Mouse (Mus musculus) ovary, adult 18-20 months (tissue): ENCODE data around the gene Tinagl1.

Experiments used
- DNase-seq: peaks from one replicate; pipeline ENCODE4 v3.0.0; 2022; ENCODE audit warnings: low spot score, mixed read lengths

The Tinagl1 gene

DNA sequence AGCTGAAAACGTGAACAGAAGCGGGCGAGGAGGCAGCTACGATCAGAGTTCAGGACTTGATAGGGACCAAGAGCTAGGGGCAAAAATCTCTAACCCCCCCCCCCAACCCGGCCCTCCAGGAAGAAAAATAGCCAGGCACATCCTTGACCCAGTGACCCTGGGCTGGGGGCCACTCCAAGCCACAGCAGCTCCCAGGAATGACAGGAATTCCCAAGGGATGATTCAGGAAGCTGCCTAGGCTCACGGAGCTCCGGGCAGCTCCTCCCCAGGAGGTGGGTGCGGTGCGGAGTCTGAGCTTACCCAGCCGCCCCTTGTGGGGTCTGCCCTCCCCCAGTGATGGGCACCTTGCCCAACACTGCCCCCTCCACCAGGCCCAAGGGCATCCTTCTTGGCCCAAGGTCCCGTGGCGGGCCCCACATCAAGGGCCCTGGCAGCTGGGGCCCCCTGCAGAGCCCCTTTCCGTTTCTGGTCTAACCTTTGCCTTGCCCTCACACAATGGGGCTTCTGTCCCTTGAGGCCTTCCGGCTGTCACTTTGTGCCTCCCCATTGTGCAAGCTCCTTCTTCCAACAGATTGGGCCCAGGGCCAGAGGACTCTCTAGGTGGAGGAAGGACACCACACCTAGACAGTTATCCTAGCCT lies at the start of gene Tinagl1:
TSS of gene Tinagl1 (minus strand) at position 51 of the 640 bp plus-strand sequence.
- DNase-seq: no peak

DNA sequence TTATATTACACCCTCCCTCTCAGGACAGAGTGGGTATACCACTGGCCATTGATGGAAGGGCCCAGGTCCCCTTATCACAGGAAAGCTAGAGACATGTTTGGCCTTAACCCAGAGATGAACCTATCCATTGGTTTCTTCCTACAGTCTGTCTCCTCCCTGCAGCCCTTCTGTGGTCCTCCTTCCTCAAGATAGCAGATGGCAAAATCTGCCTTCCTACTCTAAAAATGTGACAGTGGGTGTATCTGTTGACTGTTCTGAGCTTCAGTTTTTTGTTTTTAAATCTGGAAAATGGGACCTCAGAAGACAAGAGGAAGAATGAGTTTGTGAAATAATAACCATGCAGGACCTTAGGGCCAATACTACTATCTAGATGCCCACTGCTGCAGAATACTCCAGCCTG lies 49.1 kb upstream of the Tinagl1 start:
- DNase-seq: no peak

DNA sequence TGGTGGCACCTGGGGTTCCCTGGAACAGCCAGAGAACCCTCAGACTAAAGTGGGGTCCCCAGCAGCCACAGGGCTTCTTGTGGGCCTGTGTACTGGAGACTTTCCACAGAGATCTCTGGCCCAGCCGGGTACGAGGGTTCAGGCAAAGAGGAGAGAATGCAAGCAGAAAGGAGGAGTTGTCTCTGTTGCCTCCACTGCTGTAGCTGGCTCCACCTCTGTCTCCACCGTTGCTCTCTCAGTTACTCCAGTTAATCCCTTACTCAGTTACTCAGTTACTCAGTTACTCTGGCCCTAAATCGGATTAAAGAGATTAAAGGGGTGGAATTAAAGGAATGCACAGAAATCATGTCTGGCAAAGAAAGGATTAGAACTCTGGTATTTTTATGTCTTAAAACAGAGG lies 47.3 kb upstream of the Tinagl1 start, which contains the start of gene Gm853:
TSS of gene Gm853 (minus strand) at position 223 of the 400 bp plus-strand sequence.
- DNase-seq: no peak

DNA sequence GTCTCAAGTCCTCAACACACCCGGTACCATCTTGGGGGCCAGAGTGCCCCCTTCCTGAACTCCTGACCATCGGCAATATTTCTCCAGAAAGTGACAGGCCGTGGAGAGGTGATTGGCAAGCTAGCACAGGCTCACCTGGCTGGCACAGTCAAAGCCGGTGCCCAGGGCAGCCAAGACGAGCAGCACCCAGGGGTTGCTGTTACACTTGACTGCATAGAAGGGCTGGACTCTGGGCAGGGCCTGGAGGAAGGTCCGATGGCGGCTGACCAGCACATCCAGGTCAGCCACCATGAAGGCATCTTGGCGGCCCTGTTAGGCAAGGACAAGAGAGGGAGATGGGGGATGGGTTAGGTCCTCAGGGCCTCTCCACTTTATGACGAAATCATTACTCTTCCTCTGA lies 45.3 kb upstream of the Tinagl1 start:
- no peak for DNase-seq

DNA sequence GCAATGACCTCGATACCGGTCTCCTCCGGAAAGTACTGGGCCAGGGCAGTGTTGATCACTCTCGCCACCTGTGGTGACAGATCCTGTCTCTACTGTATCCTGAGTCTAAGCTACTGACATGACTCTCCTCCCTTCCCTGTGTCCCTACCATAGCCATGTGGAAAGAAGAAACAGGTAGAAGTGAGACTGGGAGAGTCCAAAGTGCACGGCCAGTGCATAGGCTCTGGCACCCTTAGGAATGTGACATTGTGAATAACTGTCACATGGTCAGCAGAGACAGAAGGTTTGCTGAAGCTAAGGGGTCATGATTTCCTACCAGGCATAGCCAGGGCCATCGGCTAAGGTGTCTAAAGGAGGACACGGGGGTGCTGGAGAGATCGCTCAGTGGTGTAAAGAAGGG lies 40.5 kb upstream of the Tinagl1 start:
- DNase-seq: no peak

DNA sequence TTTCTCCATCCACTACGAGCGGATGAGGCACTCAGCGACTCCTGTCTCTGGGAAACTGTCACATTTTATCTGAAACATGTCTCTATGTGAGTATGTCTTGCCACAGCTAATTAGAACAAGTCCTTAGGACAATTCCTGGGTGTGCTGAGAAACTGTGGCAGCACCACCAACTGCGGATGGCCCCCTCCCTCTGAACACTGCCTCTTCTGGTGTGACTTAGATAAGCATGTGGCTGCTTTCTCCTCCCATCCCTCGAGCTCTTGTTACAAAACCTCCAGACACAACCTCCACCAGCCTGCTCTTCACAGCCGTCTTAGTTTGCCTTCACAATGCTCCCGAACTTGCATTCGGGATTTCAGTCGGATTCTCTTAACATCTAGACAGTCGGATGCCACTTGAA lies 38.9 kb upstream of the Tinagl1 start:
- no peak for DNase-seq

DNA sequence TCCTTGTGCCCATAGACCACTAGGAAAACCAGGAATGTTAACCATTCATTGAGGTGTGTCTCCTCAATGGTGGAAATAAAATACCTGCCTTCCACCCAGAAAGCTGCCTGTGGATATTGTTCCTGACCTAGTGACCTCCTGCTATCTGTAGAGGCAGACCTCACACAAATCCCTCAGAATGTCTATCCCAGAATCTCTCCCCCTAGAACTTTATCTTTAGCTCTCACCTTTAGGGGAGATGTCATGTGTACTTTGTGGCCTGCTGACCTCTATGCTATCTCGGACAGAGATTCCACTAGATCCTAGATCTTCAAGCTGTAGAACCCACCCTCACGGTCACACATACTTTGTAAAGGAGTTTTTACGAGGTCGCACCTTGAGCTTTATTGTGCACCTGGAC lies 38.3 kb upstream of the Tinagl1 start:
- DNase-seq: no peak

DNA sequence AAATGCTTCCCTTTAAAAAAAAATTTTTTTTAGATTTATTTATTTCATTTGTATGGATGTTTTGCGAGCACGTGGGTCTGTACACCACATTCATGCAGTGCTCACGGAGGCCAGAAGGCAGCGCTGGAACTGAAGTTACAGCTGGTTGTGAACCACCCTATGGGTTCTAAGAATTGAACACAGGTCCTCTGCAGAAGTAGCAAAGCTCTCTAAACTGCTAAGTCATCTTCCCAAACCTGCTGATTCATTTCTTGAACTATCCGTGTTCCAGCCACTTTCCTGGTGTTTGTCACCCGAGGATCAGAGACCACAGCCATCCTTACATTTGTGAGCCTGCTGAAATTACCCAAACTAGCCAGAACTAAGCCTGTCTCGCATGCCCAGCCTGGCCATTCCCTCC lies 37.5 kb upstream of the Tinagl1 start:
- DNase-seq: no peak

DNA sequence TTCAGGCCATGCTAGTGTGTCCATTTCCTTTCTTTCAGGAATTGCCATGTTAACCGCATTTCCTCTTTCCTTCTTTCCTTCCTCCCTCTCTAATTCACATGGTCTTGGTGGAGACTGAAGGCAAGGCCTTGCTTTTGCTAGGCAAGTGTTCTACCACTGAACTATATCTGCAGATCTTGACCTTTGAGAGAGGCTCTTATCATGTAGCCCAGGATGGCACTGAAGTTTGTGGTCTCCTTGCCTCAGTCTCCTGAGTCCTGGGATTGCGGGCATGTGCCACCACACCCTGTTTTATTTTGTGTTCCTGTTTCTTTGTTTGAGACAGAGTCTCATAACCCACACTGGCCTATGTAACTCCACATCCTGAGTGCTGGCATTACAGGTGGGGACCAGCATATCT lies 36.9 kb upstream of the Tinagl1 start:
- no peak for DNase-seq

DNA sequence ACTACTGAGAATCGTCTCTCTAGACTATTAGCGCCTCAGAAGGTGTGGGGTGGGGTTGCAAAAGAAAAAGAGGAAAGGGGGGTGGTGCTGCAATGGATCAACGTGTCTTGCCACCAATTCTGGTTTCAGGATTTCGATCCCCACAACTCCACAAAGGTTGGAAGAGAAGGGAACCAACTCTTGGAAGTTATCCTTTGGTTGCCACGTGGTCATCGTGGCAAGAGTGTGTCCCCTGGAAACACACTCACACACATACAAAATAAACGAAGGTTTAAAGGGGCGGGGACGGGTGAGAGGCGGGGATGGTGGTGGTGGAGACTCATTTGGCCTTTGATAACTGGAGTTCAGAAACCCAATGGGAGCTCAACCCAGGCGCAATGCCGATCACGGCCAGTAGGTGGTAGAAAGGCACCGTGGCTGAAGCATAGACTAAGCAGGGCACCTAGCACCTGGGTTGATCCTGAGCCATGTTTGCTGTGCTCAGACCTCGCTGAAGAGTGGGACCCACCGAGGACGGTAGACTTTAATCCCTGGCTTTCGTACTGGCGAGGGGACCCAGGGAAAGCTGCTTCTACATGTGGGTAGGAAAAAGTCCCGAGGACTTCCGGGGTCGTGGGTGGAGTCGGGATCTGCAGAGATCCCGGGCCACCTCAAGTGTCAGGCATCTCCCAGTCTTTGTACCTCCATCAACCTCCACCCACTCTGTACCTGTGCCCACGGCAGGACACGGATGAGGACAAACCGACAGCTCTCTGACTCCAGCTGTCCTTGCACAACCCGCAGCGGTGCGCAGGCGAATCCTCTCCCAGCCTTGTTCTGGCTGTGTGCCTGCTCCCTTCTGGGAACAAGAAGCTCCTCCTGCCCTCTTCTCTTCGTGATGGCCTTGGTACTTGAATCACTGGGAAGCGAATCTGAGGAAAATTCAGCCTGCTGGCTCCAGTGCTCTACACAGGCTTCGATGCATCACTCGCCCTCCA lies 24.1 kb upstream of the Tinagl1 start:
- peak; percentile 70 for DNase-seq

DNA sequence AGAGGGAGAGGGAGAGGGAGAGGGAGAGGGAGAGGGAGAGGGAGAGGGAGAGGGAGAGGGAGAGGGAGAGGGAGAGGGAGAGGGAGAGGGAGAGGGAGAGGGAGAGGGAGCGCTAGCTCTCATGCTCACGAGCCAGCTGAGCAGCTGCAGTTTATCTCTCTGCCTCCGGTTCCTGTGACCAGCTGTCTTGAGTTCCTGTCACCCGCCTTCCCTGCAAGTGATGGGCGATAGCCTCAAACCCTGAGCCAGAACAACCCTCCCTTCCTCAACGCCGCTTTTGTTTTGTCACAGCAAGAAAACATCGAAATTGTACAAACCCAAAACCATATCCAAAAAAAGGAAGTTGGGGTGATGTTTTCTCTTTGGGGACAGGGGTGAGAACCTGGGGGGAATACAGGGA lies 21.6 kb upstream of the Tinagl1 start:
- DNase-seq: no peak

DNA sequence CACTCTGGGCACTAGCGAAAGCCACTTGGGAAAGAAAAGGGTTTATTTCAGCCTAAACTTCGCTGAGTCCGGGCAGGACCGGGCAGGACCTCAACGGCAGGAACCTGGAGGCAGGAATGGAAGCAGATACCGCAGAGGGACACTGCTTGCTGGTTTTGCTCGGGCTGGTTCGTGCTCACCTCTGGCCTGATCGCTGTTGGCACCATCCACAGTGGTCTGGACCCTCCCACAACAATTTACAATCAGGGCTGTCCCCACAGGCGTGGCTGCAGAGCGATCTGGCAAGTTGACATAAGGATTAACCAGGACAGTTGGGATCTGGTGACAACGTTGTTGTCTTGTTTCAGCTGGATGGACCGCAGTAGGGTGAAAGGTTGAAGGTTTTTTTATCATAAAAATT lies 21.0 kb upstream of the Tinagl1 start:
- no peak for DNase-seq

DNA sequence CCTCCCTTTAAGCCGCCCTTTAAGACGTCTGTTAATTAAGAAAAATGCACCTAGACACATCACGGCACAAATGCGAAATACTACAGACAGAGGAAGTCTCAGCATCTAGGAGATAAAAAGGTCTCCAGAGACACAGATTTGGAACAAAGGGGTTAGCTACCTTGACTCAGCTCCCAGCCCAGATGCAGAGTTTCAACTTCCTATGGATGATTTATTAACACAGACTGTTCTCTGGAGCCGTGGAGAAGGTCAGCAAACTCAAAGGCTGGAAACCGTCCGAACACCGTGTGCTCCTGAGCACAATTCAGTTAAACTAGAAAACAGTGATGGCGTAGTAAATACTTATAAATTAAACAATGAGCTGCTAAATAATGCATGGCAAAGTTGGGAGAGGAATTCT lies 17.3 kb upstream of the Tinagl1 start:
- no peak for DNase-seq

DNA sequence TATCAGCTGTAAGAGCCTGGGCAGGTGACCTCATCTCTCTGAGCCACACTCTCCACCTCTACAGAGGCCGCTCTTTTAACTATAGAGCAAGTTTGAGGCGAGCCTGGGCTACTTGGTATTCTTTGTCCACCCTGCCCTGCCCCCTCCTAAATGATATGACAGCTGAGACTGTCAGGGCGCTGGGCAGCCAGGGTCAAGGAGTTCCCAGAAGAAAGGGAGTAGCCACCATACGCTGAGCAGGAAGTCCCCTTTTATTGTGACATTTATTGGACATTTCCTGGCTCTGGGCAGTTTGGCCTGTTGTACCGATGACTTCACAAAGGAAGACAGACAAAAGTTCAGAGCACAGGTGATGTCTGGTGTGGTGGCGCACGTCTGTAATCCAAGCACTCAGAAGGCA lies 14.7 kb upstream of the Tinagl1 start:
- DNase-seq: no peak

DNA sequence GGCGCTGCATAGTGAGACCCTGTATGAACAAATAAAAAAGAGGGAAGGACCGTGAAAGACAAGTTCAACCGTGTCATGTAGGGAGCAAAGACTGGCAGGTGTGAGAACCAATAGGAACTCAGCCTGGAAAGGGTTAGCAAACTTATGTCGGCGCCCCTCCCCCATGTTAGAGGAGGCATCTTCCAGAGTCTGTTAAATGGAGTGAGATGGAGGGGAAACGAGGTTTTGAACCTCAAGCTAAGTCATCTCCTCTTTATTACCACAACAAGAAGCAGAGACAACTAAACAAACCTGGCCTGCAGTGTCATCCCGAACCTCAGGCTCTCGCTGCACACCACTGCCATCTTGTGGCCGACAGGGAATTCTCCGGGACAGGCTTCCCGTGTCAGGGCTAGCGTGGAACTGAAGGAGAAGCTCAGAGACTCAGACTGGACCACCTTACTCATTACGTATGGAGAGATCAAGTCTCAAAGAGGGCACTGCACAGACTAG lies 13.9 kb upstream of the Tinagl1 start:
- peak; percentile 62 for DNase-seq

DNA sequence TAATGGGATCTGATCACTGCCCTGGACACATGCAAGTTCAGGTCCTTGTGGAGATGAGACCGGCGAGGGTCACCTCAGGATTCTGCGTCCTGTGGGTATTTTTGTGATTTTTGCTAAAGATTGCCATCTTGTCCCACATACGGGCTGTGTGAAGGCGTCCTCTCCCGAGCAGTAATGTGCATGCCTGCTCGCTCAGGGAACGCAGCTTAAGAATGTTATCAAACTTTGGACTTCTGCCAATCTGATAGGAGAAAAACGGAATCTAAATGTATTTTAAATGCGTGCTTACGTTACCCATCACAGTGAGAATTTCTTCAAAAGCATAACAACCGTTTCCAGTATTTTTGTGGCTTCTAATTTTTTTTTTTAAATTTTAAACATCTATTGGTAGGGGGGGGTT lies 12.0 kb upstream of the Tinagl1 start:
- no peak for DNase-seq

DNA sequence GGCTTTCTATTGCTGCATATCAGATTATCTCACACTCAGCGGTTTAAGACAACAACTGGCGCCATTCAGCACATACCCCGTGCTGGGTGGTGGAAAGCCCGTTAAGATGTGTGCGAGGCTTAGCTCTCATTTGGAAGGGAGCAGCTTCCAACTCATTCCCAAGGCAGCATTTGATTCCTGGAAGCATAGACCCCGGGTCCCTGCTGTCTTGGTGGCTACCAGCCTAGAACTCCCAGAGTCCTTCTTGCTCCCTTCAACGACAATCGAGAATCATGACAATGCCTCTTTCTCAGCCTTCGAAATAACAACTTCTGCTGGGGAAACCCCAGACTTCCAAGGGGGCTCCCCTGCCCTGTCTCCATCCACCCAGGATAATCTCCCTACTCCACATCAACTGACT lies 11.5 kb upstream of the Tinagl1 start:
- no peak for DNase-seq

DNA sequence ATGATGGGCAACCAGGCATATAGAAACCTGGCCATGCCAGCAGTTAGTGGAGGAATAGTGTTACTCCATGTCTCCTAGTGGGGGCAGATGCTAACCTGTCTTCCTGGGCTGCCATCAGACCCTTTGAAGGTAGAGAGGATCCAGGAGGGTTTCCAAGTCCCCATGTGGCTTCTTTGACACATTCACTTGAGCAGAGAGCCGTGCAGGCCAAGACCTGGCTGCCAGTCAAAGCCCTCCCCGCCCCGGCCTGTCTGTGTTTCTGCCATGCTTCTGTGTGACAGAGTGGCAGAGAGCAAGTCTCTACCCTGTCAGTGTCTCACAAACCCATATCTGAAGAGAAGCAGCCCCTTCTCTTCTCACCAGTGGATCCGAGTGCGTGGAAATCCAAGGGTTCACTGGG lies 9.0 kb upstream of the Tinagl1 start:
- DNase-seq: no peak

DNA sequence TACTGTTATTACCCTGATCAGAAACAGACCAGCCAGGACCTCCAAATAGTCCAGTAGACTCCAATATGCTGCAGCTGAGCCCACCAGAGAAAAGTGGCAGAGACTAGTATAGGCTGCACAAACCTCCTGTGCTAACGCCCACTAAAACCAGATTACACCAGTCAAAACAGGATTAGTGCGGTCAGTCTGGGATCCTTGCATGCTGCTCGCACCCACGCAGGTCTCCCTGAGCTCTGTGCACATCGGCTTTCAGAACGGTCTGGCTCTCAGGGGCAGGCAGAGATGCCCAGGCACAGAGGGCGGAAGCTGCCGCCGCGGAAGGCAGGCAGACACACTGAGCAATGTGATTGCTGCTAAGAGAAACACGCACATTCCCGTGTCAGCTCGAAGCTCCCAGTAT lies 8.1 kb upstream of the Tinagl1 start:
- no peak for DNase-seq

DNA sequence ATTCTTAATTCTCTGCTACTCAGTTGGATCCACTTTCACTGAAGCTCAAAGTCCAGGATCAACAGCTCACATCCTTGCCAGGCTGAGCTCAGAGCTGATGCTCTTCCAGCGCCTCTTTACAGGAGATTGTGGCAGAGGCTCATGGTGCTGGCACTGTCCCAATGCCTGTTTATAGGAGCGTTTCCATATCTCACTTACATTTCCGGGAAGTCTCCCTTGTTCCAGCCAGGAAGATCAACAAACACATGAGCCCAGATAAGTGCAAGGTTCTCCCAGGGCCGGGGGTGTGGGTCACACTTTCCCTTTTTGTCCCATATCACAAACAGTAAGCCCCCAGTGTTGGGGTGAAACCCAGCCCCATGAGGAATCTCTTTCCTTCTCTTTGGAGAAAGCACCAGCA lies 7.0 kb upstream of the Tinagl1 start:
- DNase-seq: no peak

DNA sequence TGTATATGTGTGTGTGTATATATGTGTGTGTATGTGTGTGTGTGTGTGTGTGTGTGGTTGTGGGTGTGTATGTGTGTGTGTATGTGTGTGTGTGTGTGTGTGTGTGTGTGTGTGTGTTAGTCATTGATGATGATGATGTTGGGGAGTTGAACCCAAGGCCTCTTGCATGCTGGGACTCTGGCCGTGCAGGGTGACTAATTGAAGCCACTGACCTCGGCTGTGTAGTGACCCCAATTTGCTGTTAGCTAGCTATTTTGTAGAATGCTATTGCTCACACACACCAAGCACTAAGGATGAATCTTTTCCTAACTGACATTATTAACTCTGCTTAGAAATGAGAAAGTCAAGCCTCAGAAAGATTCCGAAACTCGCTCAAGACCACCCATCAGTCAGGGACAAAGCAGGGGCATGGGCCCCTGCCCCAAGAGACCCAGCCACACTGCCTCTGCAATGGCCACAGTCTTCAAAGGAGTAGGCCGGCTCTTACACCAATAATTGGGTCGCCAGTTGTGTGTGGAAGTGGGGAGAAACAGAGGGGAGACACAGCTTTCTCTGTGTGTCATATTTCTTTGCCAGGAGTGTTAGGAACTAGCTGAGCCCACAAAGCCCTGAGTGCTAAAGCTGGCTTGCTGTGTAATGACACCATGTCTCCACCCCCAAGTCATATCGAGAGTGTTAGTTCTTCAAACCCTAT lies 6.1 kb upstream of the Tinagl1 start:
- DNase-seq: no peak

DNA sequence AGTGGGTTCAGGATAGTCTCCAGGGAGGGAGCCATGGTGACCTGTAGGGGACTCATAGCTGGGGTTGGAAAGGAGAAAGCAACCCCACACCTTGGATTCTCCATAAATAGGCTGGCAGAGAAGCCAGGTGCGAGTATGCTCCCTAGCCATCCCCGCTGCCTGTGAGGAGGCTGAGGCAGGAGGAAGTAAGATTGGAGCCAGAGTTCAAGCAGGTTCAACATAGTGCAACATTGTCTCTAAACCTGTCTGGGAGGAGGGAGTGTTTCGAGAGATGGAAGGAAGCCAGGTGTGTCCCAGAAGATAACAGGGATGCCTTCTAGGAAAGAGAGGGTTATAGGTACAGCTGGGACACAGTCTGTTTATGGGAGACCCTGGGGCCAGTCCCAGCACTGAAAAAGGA lies 5.0 kb upstream of the Tinagl1 start:
- DNase-seq: no peak

DNA sequence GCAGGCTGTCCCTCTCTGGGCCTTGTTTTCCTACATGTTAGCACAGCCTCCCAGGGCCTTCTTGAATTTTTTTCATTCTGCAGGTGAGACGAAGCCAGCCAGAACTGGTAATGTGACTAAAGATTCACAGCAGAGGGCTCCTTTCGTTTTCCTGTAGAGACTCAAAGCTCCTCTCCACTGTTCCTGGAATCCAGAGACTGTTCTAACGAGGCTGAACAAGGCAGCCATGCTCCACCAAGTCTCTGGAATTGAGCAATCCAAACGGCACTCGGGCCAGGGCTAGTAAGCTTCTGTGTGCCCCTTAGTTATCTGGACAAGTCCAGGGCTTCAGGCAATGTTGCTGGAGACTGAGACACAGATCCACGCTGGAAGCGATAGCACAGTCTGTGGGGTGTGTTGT lies 2.6 kb upstream of the Tinagl1 start:
- DNase-seq: no peak
